Mouse (Mus musculus): ENCODE measurements around the gene Mfsd4b4.
"Not testable (repeated sequence)": the region's sequence is repeated elsewhere in the genome, so short reads cannot be mapped to it uniquely, and the experiment has no call there.

Gene Mfsd4b4

DNA sequence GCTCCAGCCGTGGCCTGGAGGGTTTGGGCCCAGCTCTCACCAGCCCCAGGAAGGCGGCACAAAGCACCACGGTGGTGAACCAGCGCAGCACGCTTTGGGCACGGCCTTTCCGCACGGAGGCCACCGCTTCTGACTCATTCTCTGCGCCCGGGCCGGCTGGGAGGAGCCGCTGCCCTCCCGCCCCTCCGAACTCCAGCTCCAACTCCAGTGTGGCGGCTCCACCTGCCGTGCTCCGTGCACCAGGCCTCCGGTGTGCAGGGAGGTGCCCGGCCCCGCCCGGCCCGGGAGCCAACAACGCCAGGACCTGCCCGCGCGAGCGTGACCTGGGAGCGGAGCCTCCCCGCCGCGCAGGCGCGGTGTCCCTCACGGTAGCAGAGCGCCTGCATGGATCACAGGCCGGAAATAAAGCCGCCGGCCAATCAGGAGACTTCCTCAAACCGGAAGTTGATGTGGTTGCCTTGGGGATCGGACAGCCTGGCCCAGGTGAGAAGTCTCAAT is at the start of gene Mfsd4b4:
Gene Mfsd4b4, minus strand, starts transcription at position 365 of the 498 bp plus-strand sequence.
- DNase-seq (ENCODE audit: low spot score in 2 of 2) = peak; percentile 77 to 88

DNA sequence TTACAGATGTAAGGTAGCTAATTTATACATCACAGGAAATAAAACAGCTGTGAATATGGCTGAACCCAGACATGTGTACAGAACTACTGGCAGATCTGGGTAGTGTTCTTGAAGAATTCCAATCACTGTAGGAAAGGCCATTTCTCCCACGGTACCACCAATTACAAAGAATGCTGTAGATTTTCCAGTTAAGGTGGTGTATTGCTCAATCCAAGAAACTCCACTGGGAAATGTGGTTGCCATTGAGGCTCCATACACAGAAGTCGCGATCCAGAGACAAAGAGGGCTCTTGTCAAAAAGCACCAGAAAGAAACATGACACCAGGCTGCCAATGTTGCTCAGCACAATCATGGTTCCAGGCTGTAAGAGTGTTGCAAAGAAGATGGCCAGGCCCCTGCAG is 48.2 kb upstream of the Mfsd4b4 start:
- not testable (repeated sequence) for DNase-seq (ENCODE audit: low spot score in 2 of 2)

DNA sequence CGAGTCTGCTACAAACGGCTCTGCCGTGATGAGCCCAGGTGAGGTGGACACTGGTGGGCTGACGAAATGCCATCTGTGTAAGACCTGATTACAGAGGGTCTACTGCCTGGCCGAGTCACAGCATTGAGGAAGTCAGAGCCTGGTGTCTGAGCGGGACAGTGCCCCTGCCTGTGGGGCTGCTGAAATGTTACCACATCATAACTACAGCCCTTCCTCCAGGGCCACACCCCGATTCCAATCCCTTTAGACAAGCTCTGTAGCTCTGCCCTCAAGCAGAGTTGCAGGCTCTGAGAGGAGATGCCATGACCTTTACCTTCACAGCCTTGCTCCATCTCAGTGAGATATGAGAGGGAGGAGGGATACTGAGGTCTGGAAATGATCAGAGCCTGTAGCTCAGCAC is 37.5 kb upstream of the Mfsd4b4 start:
- DNase-seq (ENCODE audit: low spot score in 2 of 2) = no peak

DNA sequence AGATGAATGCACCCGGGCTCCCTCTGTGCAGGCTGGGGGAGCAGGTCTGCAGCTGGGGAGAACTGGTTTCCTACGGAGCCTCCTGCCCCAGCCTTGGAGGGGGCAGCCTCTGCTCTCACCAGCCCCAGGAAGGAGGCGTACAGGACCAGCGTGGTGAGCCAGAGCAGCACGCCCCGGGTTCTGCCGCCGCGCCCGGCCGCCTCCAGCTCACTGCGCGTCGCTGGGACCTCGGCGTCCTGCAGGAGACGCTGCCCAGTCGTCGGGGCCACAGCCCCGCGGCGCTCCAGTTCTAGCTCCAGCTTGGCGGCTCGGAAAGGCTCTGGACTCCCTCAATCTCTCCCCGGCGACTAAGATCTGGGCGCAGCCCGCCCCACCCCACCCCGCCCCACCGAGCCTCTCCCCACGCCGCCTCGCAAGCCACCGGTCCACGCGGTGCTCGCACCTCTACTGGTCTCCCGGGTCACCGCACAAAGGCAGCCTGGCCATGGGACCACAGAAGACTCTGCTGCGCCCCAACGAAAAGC is 27.6 kb upstream of the Mfsd4b4 start, which contains the start of gene Mfsd4b2:
Gene Mfsd4b2, minus strand, starts transcription at position 308 of the 524 bp plus-strand sequence.
- DNase-seq (ENCODE audit: low spot score in 2 of 2) = peak in 1 of 2 experiments; percentile 9

DNA sequence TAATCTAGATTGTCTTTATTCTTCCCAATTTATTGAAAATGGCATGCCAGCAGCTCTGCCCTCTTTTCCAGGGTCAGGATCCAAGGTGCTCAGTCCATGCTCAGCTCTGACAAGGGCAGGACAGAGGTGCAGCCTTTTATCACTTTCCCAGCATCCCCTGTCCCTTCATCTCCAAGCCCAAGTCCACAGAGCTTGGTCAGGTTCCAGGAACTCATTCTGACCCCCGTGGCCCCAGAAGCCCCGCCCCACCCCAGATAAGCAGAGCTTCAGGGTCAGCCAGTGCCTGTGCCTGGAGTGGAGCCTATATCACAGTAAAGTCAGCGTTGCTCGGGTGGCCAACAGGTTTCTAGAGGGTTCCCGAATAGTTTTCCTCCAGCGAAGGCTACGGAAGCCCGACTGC is 25.5 kb upstream of the Mfsd4b4 start:
- DNase-seq (ENCODE audit: low spot score in 2 of 2) = not testable (repeated sequence)

DNA sequence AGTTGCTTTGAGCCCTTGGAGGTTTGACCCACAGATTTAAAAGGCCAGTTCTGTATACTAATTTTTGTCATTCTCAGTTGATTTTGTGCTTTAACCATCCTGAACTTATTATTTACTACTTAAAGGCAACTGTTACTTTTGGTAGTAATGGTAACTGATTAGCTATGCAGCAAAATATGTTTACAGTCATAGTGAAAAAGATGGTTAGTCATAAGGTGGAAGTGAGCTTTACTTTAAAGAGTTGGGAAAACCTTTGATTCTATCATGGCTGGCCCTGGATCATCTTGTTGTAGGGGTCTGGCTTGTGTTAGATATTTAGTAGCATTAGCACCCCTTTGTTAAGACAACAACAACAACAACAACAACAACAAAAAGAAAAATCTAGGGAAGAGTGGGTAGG is 13.6 kb upstream of the Mfsd4b4 start:
- no peak for DNase-seq (ENCODE audit: low spot score in 2 of 2)

DNA sequence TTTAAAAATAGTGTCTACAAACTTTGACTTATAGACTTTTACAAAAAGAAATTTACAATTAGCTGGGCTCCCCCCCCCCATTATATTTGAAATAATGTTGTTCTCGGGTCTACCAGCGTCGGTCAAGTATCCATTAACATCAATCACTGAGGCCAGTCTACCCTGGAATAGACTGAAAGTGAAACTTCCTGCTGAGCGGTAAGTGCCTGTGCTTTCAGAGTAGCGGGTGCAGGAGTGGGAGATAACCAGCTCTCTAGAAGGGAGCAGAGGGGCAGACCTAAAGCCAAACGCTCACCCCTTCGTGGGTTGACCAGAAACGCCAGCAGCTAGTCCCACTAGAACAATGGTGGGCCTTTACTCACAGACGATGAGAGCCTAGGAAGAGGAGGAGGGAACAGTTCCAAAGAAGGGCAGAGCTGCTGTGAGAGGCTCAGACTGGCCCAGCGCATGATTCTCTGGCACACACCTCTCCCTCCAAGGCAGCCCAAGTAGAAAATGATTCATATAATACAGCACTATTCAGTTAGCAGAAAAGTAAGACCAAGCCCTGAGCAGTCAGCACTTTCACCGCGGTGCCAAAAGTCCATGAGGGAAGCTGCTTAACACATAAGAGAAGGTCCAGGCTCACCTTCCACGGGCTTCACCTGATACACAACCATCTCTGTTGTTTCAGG is 9.9 kb upstream of the Mfsd4b4 start:
- DNase-seq (ENCODE audit: low spot score in 2 of 2) = no peak

DNA sequence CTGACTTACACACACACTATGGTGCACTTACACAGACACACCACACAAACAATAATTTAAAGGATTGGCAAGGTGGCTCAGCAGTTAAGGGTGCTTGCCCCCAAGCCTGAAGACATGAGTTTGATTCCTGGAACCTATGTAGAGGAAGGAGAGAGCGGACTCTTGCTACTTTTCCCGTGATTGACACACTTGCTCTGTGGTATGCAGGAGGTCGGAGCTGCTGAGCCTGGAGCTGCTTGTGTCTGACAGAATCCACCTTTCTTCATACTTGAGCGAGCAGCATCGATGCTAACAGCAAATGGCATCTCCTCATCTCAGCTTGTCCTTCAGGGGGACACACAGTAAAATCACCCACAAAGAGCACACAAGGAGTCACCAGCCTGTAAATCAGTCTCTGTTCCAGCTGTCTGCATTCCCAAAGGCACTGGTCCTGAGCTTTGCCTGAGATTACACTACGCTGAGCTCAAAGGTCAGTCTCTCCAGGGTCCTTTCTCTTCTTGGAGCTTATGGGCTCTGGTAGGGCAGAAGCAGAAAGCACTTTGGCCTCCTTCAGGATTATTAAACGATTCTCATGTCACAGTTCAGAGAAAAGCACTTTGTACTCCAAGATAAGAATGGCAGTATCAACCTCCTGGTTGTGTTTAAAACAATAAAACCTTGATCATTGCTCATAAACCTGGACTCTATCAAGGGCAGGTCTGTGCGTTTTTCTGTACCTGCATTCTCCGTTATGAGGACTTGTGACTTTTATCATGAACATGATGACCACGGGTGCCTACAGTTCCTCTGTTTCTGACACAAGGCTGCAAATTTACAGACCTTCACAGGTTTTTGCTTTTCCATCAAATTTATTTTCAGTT is 8.0 kb upstream of the Mfsd4b4 start:
- DNase-seq (ENCODE audit: low spot score in 2 of 2) = no peak

DNA sequence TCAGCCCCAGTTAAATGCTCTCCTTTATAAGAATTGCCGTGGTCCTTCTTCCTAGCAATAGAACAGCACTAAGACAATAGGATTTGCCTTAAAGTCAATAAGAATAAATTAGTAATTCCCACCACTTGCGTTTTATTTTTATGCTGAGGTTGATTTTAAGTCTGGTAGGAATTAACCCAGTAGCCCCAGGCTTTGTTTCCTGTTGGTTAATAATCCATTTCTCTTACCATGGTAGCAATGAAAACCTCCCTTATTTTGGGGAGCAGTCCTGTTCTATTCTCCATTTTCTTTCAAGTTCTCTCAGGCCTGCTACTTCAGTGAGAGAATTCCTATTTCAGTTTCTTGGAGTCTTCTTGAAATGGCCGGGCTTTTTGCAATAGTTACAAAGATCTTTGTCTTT is 5.2 kb upstream of the Mfsd4b4 start:
- no peak for DNase-seq (ENCODE audit: low spot score in 2 of 2)

DNA sequence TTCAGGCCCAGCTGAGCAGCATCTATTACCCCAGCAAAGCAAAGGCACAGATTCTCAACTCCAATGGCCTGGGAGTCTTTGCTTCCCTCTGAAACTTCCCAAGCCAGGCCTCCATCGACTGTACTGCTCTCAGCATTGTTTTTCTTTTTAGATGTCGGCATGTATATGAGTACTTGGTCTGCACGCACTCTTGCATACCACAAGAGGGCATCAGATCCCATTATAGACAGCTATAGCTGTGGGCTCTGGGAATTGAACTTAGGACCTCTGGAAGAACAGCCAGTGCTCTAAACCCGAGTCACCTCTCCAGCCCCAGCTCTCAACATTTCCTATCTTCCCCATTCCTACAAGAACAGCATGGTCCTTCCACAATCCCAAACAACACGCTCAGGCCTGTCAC is 2.5 kb downstream of the Mfsd4b4 start:
- no peak for DNase-seq (ENCODE audit: low spot score in 2 of 2)

DNA sequence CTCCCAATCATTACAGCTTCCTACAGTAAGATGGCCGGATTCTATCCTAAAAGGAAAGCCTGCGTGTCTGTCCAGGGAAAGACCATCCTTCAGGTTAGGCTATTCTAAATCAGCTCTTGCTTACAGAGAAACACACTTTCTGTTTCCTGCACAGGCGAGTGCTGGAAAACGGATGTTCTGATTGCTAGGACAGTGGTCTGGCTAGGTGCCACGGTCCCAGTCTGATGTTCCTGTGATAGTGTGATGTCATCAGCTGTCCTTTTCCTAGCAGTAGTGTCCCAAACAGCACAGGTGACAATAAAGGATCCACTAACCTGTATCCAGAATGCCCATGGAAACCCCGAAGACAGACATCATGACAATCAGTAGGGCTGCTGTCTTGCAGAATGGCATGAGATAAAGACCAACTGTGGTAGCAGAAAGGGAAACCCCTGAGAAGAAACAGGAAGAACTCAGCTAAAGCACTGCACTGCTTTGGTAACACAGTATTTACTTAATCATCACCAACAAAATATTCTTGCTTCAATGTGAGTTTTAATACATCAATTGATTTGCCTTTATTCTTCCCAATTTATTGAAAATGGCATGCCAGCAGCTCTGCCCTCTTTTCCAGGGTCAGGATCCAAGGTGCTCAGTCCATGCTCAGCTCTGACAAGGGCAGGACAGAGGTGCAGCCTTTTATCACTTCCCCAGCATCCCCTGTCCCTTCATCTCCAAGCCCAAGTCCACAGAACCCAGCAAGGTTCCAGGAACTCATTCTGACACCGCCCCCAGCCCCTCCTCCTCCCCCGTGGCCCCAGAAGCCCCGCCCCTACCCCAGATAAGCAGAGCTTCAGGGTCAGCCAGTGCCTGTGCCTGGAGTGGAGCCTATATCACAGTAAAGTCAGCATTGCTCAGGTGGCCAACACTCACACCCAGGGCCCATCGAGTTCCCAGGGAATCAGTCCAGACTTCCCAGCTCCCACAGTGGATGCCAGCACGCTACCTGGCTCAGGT is 5.0 kb downstream of the Mfsd4b4 start:
- no peak for DNase-seq (ENCODE audit: low spot score in 2 of 2)

DNA sequence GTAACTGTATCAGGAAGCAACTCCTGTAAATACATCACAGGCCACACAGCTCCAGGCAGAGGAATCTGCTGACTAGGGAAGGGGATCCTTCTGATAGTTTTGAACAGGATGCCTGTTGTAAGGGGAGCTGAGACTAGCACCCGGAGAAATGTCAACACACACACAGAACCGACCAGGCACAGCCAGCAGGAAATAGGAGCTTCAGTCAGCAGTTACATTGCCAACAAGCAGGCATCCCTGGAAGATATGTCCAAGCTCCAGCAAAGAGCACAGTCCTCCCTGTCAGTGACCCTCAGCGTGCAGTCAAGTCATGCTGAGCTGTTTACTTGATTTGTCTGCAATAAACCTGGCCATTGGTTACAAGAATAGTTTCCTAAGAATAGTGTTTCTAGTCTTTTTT is 10.4 kb downstream of the Mfsd4b4 start:
- no peak for DNase-seq (ENCODE audit: low spot score in 2 of 2)

DNA sequence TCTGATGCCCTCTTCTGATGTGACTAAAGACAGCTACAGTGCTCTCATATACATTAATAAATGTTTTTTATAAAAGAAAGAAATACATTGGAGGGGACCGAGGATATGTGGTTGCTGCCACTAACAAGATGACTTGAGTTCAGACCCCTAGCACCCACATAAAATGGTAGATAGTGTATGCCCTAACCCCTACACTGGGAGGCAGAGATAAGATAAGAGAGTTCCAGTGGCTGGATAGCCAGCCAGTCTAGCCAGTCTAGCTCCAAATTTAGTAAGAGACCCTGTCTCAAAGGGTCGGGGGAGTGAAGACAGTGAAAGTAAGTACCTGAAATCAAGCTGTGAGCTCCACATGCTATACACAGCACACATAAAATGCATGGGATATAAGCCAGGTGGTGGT is 33.5 kb downstream of the Mfsd4b4 start:
- no peak for DNase-seq (ENCODE audit: low spot score in 2 of 2)

DNA sequence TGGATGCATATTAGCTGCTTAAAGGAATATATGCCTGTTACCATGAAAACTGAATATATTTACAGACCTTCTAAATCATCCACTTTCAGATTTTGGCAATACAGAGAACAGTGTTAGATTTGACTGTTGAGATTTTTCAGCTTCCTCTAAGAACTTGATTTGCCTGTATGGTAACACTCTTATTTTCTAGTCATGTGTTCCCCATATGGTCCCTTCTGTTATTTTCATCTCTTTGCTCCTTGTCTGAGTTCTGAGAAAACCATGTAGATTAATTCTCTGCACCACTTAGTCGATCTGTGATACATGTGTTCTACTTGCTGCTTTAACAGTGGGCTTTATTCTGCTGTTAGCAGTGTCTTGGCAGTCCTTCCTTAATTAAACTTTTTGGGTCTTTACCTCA is 56.4 kb downstream of the Mfsd4b4 start:
- no peak for DNase-seq (ENCODE audit: low spot score in 2 of 2)

Data from urinary bladder, postnatal 36 days (tissue).